Mouse (Mus musculus): ENCODE measurements at regions not wholly inside any gene's neighbourhood (a gene's known extent, or its start where the extent isn't known, plus 50 kb on each side); places are given as distances from the start of the nearest gene placed in this dataset.

DNA sequence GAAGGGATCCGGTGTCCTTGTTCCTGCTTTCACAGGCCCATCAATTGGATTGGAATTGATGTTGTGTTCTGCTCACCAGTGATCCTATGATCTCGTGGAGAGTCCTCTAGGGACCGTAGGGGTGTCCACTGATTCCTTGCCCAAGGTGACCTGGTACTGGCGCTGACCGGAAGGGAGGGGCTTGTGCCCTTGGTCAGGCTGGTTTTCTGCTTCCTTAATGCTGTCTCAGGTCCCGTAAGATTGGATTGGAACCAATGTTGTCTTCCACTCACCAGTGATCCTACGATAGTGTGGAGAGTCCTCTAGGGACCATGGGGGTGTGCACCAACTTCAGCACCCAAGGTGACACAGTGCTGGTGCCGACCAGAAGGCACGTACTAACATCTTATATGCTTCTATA is 324.9 kb upstream of the Ptchd4 start:
- DNase-seq (ENCODE audit: low spot score in 2 of 2): no peak
- intact Hi-C loops (cut with DNase I): no loop called here

DNA sequence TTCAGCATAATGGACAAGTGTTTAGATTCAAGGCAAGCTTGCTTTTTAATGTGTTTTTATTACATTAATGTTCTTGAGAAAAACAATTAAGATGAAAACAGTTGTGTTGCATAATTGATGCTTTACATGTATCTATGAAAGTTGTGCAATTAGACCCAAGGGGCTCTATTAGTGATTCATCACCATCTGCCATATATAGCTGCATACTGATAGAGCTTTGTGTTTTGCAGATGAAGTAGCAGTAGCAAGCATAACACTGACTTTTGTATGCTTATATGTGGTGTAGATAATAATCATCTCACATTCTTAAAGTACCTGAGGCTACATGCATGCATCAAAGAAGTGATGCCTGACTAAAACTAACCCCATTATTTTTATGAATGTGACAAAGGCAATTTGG is 307.3 kb upstream of the Ptchd4 start:
- no peak for DNase-seq (ENCODE audit: low spot score in 2 of 2)
- intact Hi-C loops (cut with DNase I): no loop called here

DNA sequence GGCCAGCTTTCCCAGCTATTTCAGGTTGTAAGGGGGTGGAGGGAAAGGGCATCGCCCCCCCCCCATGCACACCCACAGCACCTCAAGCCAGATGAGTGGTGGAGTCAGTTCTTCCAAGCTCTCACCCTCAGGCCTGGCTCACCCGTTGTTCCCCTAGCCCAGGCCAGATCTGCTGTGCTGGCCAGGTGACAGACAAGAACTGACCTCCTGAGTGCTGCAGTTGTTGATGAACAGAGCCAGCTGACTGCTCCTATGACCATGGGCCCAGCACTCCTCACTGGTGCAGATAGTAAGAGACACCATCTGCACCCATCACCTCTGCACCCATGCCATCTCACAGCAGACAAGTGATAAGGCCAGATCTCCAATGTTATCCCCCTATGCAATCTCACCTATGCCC is 291.5 kb upstream of the Ptchd4 start:
- intact Hi-C loops (cut with DNase I): no loop called here

GRCm38 (mm10) chr17:42027253-42027652 is 288.5 kb upstream of the Ptchd4 start:
- DNase-seq (ENCODE audit: low spot score in 2 of 2): no peak
- intact Hi-C loops (cut with DNase I): no loop called here

More for the DNA sequence above, 291.5 kb upstream of the Ptchd4 start:
- no peak for DNase-seq (ENCODE audit: low spot score in 2 of 2)

GRCm38 (mm10) chr17:42029452-42029851 is 286.3 kb upstream of the Ptchd4 start:
- intact Hi-C loops (cut with DNase I): no loop called here
- no peak for DNase-seq (ENCODE audit: low spot score in 2 of 2)

GRCm38 (mm10) chr17:42037089-42037488 is 278.7 kb upstream of the Ptchd4 start:
- no peak for DNase-seq (ENCODE audit: low spot score in 2 of 2)
- intact Hi-C loops (cut with DNase I): no loop called here

- intact Hi-C loops (cut with DNase I): no loop called here
- no peak for DNase-seq (ENCODE audit: low spot score in 2 of 2)
These were observed 265.8 kb upstream of the Ptchd4 start for GRCm38 (mm10) chr17:42049779-42050515.

- intact Hi-C loops (cut with DNase I): no loop called here
- peak in 1 of 2 experiments; percentile 7 for DNase-seq (ENCODE audit: low spot score in 2 of 2)
These were observed 224.8 kb upstream of the Ptchd4 start for GRCm38 (mm10) chr17:42090764-42091452.

DNA sequence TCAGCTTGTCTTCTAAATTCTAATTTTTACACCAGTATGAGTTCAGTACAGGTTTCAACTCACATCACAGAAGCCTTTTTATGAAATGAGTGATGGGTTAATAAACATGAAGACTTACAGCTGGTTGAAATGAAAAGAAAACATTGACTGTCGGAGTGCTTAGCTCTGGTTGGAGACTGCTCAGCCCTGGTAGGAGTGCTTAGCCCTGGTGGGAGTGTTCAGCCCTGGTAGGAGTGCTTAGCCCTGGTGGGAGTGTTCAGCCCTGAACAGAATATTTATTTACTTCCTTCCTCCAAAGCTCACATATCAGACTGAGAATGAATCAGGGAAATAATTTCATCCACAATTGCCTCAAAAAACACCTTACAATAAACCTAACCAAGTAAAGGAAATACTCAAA is 202.1 kb upstream of the Ptchd4 start:
- no peak for DNase-seq (ENCODE audit: low spot score in 2 of 2)
- intact Hi-C loops (cut with DNase I): loop anchor here (5.0 to 10.0 kb wide), 3 partner anchors 181 to 489 kb away; no protein-coding TSS in a partner anchor

- intact Hi-C loops (cut with DNase I): no loop called here
- no peak for DNase-seq (ENCODE audit: low spot score in 2 of 2)
These were observed 195.0 kb upstream of the Ptchd4 start for GRCm38 (mm10) chr17:42120759-42121158.

- intact Hi-C loops (cut with DNase I): no loop called here
- DNase-seq (ENCODE audit: low spot score in 2 of 2): no peak
These were observed 189.1 kb upstream of the Ptchd4 start for GRCm38 (mm10) chr17:42126488-42127237.

DNA sequence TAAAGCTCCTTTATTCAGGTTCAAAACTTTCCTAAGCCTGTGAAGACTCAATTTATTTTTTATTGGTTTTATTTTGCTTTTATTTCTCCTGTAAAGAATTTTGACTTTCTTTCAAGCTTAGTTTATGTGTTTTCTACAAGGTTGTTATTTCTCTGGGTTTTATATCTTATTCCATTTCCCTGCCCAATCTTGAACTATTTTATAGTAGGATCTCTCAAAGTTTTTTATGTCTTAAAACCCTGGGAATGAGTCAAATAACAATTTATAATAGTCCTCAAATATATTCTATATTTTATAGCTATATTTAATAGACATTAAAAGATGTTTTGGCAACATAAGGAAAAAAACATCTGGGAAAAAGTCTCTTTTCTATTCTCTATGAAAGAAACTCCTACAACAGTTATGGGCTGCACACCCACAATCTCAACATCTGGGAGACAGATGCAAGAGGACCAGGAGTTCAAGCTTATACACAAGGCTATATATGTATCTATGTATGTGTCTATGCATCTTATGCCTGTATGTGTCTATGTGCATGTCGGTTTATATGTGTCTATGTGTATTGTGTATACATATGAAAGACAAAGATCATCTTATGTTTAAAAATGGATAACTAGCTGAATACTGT is 146.2 kb upstream of the Ptchd4 start:
- no peak for DNase-seq (ENCODE audit: low spot score in 2 of 2)
- intact Hi-C loops (cut with DNase I): no loop called here

DNA sequence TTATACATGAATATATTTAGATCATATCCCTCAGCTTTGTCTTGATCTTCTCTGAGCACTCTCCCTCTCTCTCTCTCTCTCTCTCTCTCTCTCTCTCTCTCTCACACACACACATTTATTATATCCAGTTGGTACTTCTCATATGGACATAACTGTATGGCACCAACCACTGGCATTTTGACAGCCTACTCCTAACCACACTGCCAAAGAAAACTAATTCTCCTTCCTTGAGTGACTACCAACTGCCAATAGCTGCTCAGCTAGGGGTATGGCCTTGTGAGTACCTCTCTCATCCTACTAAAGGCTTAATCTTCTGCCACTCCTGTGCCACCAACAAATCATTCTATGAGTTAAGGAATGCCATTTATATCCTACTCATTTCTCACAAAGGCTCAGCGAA is 127.2 kb upstream of the Ptchd4 start:
- intact Hi-C loops (cut with DNase I): no loop called here
- no peak for DNase-seq (ENCODE audit: low spot score in 2 of 2)

DNA sequence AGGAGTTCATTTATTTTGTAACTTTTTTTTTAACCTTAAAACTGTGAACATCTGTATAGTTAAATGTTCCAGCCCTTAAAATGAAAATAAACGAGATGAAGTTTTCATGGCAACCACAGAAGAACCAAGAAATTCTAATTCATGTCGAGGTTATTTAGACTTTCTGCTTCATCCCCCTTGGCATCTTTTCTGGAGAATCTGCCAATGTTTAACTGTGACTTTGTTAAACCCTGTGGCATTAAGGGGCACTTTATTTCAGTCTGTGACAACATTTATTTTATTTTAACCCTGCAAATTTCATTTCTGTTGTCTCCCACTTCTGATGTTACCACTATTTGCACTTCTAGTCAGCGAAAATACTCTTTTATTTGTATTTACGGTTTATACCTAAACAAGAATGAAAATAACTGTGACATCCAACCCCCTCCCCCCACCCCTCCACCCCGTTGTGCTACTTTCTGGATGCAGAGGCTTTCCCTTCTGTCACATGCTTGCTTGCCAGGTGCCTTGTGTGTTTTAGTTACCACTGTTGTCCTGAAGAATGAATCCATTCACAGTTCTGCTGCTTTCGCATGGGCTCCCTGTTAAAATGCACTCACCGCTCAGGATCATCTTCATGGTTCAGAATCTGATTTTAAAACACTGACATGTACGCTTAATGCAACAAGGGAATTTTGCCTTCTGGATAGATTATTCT is 125.4 kb upstream of the Ptchd4 start:
- no peak for DNase-seq (ENCODE audit: low spot score in 2 of 2)
- intact Hi-C loops (cut with DNase I): no loop called here

All from left cerebral cortex, postnatal 25 days (tissue).